Mouse (Mus musculus): ENCODE measurements around the gene Olfr573-ps1. TPM values are rescaled to one million over a fixed set of nuclear protein-coding genes. Genes with fewer than 3 reads are reported as not detected.

Olfr573-ps1 gene
- not detected for total RNA-seq (2021)

DNA sequence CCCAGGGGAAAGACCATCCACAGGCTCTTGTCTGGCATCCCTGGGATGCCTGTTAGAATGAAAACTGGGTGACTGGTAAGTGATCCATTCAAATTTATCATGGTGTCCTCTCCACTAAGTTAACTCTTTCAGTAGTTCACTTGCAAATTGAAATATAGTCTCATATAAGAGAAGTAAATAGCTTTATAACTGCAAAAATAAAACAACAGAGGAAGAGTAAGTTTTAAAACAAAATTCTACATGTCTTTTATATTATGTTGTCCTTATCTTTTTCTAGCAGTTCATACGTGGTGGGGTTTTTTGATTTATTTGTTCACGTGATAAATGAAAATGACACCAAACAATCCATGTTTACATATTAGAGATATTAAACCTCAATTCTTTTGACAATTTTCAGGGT is at the start of gene Olfr573-ps1:
Gene Olfr573-ps1 (minus strand): TSS at position 101 of the 400 bp plus-strand sequence.
- DNase-seq: no peak

GRCm38 (mm10) chr7:102989224-102989623 is 46.8 kb upstream of the Olfr573-ps1 start, which contains the start of gene Olfr578:
Gene Olfr578 (minus strand): TSS chr7:102989324.
- no peak for DNase-seq

GRCm38 (mm10) chr7:102975843-102976242 is 33.5 kb upstream of the Olfr573-ps1 start, which contains the start of gene Olfr577:
Gene Olfr577 (minus strand): TSS chr7:102975943.
- no peak for DNase-seq

DNA sequence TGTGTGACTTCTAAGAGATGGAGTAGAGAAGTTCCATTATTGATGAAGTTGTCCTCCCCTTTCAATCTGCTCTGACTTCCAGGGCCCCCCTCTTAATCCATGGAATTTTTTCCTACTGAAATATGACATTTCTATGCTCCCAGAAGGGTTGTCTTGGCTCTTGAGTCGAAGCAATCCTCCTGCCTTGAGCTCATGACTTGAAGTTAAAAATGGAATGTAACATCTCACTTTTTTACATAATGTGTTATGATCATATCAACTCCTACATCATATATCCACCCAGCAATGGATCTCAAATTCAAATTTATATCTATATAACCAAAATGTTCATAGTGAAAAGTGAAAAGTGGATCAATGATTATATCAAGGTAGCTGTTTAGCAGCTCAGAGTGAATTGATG is 32.0 kb upstream of the Olfr573-ps1 start:
- no peak for DNase-seq

GRCm38 (mm10) chr7:102962360-102962759 is 20.0 kb upstream of the Olfr573-ps1 start, which contains the start of gene Olfr576:
Gene Olfr576 (plus strand): TSS chr7:102962660.
- DNase-seq: no peak

GRCm38 (mm10) chr7:102958593-102958992 is 16.2 kb upstream of the Olfr573-ps1 start, which contains the start of gene Olfr575:
Gene Olfr575 (minus strand): TSS chr7:102958775.
- no peak for DNase-seq

GRCm38 (mm10) chr7:102958137-102958536 is 15.8 kb upstream of the Olfr573-ps1 start:
- no peak for DNase-seq

DNA sequence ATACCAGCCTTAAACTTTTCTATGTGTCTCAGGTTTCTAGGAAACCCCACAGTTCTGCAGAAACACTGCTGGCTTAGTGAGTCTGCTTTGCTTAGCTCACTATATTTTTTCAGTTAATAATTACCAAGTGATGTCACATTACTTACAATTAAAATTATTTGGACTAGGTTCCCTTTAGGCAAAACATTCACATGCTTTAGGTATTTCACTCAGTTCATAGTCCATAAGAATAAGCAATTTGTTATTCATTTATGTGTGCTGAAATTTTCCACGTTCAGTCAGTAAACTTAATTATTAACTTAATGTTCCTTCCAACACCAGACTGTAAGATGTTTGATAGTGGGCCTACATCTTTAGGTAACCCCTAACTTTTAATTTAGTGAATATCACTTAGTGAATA is 8.4 kb upstream of the Olfr573-ps1 start:
- DNase-seq: no peak

- no peak for DNase-seq
Measured at GRCm38 (mm10) chr7:102948167-102948566, 5.8 kb upstream of the Olfr573-ps1 start, which contains the start of gene Olfr574. Gene Olfr574 (plus strand): TSS chr7:102948467.

GRCm38 (mm10) chr7:102943417-102943816 is 1.0 kb upstream of the Olfr573-ps1 start:
- DNase-seq: no peak

DNA sequence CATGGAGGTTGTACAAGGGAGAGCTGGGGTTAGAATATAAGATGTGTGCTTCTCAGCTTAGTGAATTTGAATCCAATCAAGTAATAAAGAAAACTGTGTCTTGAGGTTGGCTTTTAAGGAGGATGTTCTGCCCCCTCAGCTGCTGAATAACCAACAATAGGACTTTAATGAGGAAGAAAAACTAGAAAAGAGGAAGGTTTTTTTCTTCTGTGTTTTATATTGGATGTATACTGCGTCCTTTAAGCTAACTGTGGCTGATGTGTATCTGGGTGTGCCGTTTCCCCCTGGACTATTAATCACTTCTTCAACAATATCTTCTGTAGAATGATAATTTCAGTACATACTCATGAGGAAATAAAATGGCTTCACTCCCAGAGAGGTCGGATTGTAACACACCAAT is 15.3 kb downstream of the Olfr573-ps1 start:
- no peak for DNase-seq

- DNase-seq: no peak
Measured at GRCm38 (mm10) chr7:102924109-102924508, 18.3 kb downstream of the Olfr573-ps1 start, which contains the start of gene Olfr572. Gene Olfr572 (plus strand): TSS chr7:102924409.

GRCm38 (mm10) chr7:102919632-102920031 is 22.7 kb downstream of the Olfr573-ps1 start:
- no peak for DNase-seq

DNA sequence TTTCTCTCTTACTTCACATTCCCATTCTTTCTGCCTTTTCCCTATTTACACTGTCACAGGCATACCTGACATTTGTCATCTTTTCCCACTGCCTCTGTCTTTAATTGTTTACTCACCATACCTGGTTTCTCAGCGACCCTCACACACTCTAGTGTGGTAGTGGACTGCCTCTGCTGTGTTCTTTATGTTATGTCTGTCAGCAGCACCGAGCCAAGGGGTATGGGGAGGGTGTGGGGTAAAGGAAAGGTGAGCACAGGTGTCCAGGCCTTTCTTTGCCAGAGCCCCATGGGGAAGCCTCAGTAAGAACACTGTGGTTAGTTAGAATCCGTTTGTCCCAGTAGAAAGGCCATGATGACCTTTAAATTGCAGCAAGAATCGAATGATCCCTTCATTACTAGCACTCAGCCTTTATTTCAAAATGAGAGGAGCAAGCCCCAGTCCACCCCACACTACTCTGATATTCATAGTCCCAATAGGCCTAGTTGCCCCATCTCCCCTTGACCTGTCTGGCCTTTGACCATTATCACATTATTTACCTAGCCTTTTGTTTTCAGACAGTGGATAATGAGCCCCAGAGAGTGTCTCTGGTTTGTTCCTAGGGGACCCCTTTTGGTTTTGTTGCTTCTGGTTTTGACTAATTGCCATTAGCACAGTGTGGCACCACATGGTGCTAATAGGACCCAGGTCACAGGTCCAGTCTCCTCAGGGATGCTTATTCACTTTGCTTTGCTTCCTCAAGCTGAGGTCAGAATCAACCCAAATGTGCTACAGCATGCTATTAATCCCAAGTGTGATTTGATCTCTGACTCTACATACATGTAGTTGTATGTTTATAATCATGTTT is 25.1 kb downstream of the Olfr573-ps1 start, which contains the start of gene Olfr571:
Gene Olfr571 (minus strand): TSS at position 505 of the 844 bp plus-strand sequence.
- DNase-seq: no peak

- DNase-seq: no peak
Measured at GRCm38 (mm10) chr7:102916405-102916804, 26.0 kb downstream of the Olfr573-ps1 start.

GRCm38 (mm10) chr7:102915261-102915660 is 27.1 kb downstream of the Olfr573-ps1 start:
- DNase-seq: no peak

Other genes with a start within 250 kb of the Olfr573-ps1 start
- gene Olfr557, start 246.7 kb downstream of the Olfr573-ps1 start, total RNA-seq (2021): under 1 TPM in 1 of 2 experiments, not detected in 1; 0.56 TPM
- under 1 TPM; 0.47 to 0.51 TPM for gene Olfr558, start 240.4 kb downstream of the Olfr573-ps1 start, total RNA-seq (2021)
- gene Olfr33, start 223.5 kb downstream of the Olfr573-ps1 start, total RNA-seq (2021): not detected
- gene Olfr559, start 215.1 kb downstream of the Olfr573-ps1 start, total RNA-seq (2021): not detected
- gene Olfr560, start 183.2 kb downstream of the Olfr573-ps1 start, total RNA-seq (2021): not detected
- gene Olfr78, start 183.1 kb downstream of the Olfr573-ps1 start, total RNA-seq (2021): under 1 TPM; 0.17 to 0.30 TPM
- gene Olfr561, start 171.4 kb downstream of the Olfr573-ps1 start, total RNA-seq (2021): not detected
- gene Olfr564, start 139.1 kb downstream of the Olfr573-ps1 start, total RNA-seq (2021): not detected
- not detected for gene Olfr566, start 83.8 kb downstream of the Olfr573-ps1 start, total RNA-seq (2021)
- gene Olfr568, start 65.5 kb downstream of the Olfr573-ps1 start, total RNA-seq (2021): not detected
- not detected for gene Olfr569, start 51.7 kb downstream of the Olfr573-ps1 start, total RNA-seq (2021)
- not detected for gene Olfr570, start 48.0 kb downstream of the Olfr573-ps1 start, total RNA-seq (2021)
- not detected for gene Olfr571, start 25.0 kb downstream of the Olfr573-ps1 start, total RNA-seq (2021)
- not detected for gene Olfr572, start 18.2 kb downstream of the Olfr573-ps1 start, total RNA-seq (2021)
- gene Olfr574, start 5.9 kb upstream of the Olfr573-ps1 start, total RNA-seq (2021): not detected
- not detected for gene Olfr575, start 16.2 kb upstream of the Olfr573-ps1 start, total RNA-seq (2021)
- gene Olfr576, start 20.1 kb upstream of the Olfr573-ps1 start, total RNA-seq (2021): not detected
- not detected for gene Olfr577, start 33.4 kb upstream of the Olfr573-ps1 start, total RNA-seq (2021)
- not detected for gene Olfr578, start 46.7 kb upstream of the Olfr573-ps1 start, total RNA-seq (2021)
- not detected for gene Olfr582, start 95.4 kb upstream of the Olfr573-ps1 start, total RNA-seq (2021)
- not detected for gene Olfr583, start 108.7 kb upstream of the Olfr573-ps1 start, total RNA-seq (2021)
- not detected for gene Olfr584, start 139.3 kb upstream of the Olfr573-ps1 start, total RNA-seq (2021)
- not detected for gene Olfr585, start 155.1 kb upstream of the Olfr573-ps1 start, total RNA-seq (2021)
- not detected for gene Olfr586, start 183.1 kb upstream of the Olfr573-ps1 start, total RNA-seq (2021)
- gene Olfr588-ps1, start 198.3 kb upstream of the Olfr573-ps1 start, total RNA-seq (2021): not detected
- not detected for gene Olfr589, start 213.8 kb upstream of the Olfr573-ps1 start, total RNA-seq (2021)
- not detected for gene Olfr591, start 235.8 kb upstream of the Olfr573-ps1 start, total RNA-seq (2021)
- gene Olfr592, start 242.2 kb upstream of the Olfr573-ps1 start, total RNA-seq (2021): not detected